Mouse (Mus musculus) 3134 (cell line): ENCODE data around the gene Tcap.

Experiments used
- DNase-seq: peaks from one replicate; pipeline ENCODE4 v3.0.0-alpha.2; 2011; ENCODE audit warnings: low spot score; ENCODE audit not compliant: insufficient read length; ENCODE audit errors: extremely low read depth

Tcap gene

GRCm38 (mm10) chr11:98383261-98384030, at the start of gene Tcap:
Tcap (plus strand) TSS chr11:98383811.
- no peak for DNase-seq

DNA sequence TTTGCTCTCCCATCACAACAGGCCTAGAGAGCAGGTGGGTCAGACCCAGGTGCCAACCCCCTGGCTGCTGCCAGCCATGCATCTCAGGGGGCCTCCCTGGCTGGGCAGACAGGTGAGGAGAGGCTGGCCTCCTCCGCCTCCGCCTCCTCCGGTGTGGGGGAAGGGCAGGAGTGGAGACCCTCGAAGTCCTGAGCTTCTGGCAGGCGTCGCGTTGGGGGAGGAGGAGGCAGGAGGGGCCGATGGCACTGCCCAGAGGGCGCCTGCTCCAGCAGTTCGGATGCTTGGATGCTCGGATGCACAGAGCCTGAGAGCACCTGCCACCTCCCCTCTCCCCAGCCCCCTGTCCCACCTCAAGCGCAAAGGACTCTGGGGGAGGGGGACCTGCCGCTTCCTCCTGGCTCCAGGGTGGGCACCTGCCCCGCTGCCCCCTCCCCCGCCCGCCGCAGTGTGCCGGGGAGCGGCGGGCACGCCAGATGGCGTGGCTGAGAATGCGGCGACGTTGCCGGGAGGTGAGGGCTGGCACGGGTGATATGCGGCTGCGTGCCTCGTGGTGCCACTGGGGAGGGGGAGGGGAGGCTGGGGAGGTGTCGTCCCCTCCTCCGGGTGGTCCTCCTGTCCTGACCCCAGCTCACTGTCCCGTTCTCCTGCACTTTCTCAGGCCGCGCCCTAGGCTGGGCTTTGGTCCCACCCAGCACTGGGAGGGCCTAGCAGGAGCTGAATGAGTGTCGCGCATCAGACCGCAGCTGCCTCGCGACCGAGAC, 49.5 kb upstream of the Tcap start:
- DNase-seq, result no peak

DNA sequence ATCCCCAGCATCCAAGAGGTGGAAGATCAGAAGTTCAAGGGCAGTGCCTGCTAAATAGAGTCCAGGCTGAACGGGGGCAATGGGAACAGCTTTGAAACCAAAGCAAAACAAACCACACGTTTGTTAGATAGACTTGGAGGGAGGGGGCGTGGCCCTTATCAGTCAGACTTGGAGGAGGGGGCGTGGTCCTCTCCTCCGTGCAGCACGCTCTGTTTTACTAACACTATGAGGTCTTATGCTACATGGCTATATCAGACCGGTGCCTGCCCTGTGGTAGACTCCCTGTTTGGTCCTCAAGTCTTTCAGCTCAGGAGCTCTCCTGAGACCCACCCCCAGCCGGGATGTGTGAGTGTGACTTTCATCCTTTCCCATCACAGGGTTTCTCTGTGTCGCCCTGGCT, 48.4 kb upstream of the Tcap start:
- no peak for DNase-seq

DNA sequence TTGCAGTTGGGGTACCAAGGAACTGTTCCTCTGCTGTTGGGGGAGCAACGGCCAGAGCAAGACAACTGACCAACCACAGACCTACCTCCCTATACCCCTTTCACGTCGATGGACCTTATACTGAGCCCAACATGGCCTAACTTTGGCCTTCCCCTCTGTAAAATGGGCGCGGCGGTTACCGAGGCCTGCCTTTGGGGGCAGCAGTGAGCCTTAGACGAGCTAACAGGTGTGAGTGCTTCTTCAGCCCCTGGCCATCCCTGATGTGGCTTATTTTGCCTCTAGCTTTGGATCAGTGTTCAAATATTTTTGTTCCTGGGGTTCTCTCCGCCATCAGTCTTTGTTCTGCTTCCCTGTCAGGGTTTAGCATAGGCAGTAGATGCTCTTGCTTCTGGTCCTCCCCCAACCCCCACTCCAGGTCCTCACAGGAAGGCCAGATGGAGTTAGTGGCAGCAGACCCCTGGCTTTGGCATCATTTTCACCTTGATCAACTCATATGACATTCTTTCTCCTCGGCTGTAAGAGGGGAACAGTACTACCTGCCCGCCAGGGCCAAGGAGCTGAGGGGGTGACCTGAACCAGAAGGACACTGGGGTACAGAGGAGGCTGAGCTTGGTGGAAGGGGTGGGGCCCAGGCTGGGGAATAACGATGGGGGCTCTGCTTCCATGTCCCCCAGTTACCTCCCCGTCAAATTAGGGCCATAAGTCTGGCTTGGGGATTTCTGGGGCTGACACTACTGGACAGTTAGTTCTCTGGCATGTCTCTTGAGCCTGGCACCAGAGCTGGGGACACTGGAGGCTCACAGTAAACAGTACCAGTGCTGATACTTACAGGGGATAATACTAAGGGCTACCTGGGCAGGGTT, 47.1 kb upstream of the Tcap start:
- no peak for DNase-seq

- no peak for DNase-seq
Measured at GRCm38 (mm10) chr11:98338507-98338961, 45.1 kb upstream of the Tcap start.

DNA sequence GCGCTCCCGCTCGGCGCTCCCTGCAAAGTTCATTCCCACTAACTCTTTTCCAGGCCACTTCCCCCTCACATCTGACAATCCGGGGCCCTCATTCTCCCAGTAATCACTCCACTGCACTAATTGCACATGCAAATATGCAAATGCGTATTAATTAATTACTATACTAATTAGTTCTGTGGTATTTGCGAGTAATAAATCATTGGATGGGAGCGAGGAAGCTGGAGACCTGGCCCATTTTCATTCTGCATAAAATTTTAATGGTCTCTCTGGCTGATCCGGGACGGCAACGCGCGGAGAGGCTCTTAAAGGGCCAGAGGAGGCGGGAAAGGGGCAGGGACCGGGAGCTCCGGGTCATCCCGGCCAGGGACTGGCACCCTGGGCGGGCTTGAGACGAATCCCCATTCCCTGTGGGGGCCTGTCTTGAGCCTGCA, 44.5 kb upstream of the Tcap start:
- no peak for DNase-seq

DNA sequence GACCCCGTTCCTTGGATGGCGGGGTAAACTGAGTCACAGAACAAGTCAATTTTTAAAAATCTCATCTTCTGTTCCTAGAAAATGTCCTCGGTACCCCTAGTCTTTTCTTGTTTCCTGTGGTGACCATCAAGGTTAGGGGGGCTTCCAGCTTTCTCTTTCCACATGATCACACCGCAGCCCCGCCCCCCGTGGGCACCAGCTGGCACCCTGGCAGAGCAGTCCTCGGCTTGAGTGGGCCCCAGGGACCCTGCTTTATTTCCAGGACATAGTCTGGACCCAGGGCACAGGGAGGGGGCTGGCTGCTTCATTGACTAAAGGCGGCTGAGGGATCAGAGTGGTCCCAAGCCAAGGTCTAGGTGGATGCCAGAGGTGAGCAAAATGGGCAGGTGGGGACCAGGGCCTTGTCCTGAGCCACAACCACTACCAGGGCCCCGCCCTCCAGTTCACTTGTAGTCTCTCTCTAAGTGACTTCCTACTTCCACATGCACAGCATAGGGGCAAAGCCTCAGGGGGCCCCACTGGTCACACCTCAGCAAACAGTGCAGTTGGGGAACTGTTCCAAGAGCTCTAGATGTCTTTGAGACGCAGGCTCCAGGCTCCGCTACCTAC, 43.8 kb upstream of the Tcap start:
- no peak for DNase-seq

DNA sequence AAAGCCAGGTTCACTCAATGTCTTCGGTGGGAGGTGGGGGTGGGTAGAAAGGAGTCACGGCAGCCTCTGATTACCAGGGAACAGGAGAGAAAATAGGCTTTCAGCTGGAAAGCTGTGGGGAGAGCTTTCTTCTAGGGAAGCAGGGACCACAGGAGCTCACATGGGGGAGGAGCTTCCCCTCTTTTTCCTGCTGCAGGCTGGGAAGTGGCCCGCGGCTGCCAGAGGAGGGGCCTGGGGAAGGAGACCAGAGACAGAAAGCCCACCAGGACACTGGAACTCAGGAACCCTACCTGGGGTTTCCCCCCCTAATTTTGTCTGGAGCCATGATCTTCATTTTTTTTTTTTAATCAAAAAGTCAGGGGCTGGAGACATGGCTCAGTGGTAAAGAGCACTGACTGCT, 43.0 kb upstream of the Tcap start:
- no peak for DNase-seq

DNA sequence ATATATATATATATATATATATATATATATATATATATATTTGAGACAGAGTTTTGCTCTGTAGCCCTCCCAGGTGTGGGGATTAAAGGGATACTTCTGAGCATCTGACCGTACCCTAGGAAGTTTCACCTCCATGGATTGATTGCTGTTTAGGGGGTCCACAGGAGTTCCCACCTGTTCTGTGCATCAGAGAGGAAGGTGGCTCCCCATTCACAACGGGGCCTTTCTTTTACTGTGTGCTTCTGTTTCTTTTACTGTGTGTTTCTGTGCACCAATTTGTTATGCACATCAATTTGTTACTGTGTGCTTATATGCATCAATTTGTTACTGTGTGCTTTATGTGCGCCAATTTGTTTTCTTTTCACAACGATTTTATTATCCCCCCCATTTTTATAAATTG, 42.4 kb upstream of the Tcap start:
- DNase-seq, result no peak

DNA sequence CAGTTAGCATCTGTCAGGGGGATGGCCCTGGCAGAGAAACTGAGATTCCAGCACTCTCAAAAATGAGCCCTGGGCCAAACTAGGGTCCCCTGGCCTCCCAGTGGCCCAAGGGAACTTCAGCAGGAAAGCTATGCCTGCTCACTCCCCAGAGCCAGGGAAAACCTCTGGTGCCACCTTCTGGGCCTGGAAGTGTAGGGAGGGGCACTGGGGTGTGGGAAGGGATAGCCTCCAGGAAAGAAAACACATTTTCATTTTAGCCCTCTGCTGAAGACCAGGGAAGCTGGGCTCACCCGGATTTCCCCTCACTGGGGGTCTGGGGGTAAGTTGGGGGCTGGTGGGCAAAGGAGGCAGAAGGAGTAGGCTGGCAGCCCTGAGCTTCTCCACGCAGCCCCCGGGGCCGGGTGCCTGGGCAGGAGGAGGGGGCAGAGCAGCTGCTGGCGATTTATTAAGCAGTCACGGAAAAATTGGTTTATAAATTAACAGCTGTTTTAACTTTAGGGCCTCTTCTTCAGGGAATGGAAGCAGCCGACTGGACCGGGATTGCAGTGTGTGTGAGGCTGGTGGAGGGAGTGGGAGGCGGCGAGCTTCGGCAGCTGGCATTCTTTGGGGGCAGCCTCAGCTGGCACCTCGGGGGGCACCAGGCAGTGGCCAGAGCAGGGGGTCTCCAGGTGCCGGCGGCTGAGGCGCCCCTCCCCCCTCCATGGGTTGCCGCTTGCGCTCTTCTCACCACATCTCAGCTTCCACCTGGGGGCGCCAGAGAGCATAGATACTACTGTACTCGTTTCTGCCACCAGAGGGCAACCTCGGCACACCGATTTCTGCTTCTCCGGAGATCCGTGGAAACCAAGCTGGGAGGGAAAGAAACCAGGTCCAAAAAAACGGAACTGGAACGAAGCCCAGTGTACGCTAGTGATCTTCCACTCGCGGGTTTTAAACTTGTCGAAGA, 41.3 kb upstream of the Tcap start:
- peak; percentile 78 for DNase-seq

DNA sequence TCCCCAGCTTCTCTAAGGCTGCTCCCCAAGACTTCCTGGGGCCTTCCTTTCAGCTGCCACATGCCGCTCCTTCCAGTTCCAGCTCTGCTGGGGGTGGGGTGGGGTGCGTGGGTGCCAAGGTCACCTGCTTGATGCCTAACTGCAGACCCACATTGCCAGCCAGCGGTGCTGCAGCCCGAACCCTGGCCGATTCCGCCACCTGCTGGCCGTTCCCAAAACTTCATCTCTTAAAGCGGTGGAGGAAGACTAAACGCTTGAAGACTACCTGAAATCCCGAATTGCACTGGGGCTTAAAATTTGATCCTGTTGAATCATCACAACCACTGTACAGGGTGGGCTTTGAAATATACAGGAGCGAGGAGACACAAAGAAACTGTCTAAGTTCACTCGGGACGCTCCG, 38.4 kb upstream of the Tcap start:
- peak; percentile 72 for DNase-seq

DNA sequence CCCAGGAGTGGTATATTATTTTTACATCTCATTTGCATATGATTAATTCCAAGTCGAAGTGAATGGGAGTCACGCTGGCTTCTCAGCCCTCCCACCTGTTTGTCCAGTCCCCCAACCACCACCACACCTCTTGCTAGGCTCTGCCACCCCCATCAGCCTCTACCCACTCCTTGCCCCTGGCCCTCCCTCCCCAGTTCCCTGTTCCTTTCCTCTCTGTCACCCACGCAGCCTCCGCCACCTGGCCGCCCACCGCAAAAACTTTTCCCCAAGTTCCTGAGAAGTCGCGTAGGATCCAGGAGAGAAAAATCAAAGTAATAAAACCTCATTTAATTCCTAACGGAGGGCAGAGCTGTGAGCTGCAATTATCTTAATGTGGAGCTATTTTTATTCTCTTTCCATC, 37.4 kb upstream of the Tcap start:
- DNase-seq, result no peak

GRCm38 (mm10) chr11:98347385-98348082, 36.1 kb upstream of the Tcap start:
- DNase-seq, result no peak

GRCm38 (mm10) chr11:98348083-98348961, 35.3 kb upstream of the Tcap start, which contains the start of gene Ppp1r1b:
Ppp1r1b (plus strand) TSS chr11:98348404.
- DNase-seq, result no peak

DNA sequence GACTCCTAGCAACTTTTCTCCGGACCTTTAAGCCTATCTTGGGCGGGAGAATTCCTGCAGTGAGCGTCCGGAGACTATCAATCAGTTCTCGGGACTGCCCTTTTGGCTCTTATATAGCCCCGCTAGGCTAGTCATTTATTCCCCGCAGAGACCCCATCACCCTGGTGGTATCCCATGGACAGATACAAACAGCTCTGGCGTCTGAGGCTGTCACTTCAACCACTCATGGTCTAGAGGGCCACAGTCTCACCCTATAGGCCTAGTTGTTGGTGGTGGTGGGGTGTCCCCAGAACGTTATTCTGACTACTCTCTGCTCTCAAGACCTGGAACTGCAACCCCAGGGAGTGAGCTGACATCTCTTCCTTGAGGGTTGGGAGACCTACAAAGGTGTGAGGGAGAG, 34.3 kb upstream of the Tcap start:
- no peak for DNase-seq

DNA sequence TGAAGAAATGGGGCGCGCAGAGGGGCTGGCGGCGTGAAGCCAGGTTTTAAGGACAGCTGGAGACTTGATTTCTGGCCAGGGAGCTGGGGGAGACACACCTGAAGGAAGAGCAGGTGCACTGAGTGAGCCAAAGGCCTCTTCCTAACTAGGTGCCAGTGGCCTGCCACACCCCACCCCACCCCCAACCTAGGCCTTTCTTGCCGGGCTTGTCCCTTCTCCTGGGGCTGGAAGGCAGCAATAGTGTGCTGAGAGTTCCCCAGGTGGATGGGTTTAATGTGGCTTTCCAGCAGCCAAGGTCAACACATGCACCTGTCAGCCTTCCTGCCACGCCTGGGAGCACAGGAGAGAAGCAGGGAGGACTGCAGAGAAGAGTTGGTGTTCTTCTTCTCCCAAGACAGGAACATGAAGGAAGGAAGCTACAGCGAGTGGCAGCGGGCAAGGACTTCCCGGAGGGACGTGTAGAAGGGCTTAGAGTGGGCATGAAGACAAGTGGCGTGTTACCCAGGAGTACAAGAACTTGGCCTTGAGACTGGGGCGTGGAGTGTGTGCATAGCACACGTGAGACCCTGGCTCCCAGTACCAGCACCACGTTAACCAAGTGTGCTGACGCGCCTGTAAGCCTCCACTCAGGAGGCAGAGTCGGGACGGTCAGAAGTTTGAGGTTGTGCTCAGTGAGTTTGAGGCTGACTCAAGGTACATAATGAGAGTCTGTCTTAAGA, 31.2 kb upstream of the Tcap start:
- DNase-seq, result no peak

- DNase-seq, result peak; percentile 84
Measured at GRCm38 (mm10) chr11:98353651-98354211, 29.9 kb upstream of the Tcap start.
